Mouse (Mus musculus): Measurements from ENCODE around the gene Tlr4.
A peak's percentile ranks its signal among the peaks of the same experiment; 100 is the strongest.

Tlr4 gene

GRCm38 (mm10) chr4:66827463-66828162, at the start of gene Tlr4:
TSS of gene Tlr4 (plus strand) at chr4:66827584.
- DNase-seq (ENCODE audit: low read depth, low spot score), result peak; percentile 48

- DNase-seq (ENCODE audit: low read depth, low spot score), result no peak
Observed at GRCm38 (mm10) chr4:66794283-66794682, 33.1 kb upstream of the Tlr4 start.

GRCm38 (mm10) chr4:66796683-66797082, 30.7 kb upstream of the Tlr4 start:
- no peak for DNase-seq (ENCODE audit: low read depth, low spot score)

GRCm38 (mm10) chr4:66804552-66805301, 22.7 kb upstream of the Tlr4 start:
- no peak for DNase-seq (ENCODE audit: low read depth, low spot score)

- no peak for DNase-seq (ENCODE audit: low read depth, low spot score)
Observed at GRCm38 (mm10) chr4:66805747-66806146, 21.6 kb upstream of the Tlr4 start.

- no peak for DNase-seq (ENCODE audit: low read depth, low spot score)
Observed at GRCm38 (mm10) chr4:66816364-66817026, 10.9 kb upstream of the Tlr4 start.

- DNase-seq (ENCODE audit: low read depth, low spot score), result no peak
Observed at GRCm38 (mm10) chr4:66821171-66821570, 6.2 kb upstream of the Tlr4 start.

GRCm38 (mm10) chr4:66821764-66822163, 5.6 kb upstream of the Tlr4 start:
- no peak for DNase-seq (ENCODE audit: low read depth, low spot score)

- no peak for DNase-seq (ENCODE audit: low read depth, low spot score)
Observed at GRCm38 (mm10) chr4:66828163-66828668, 832 bp downstream of the Tlr4 start.

GRCm38 (mm10) chr4:66828686-66829085, 1.3 kb downstream of the Tlr4 start:
- DNase-seq (ENCODE audit: low read depth, low spot score), result no peak

- DNase-seq (ENCODE audit: low read depth, low spot score), result no peak
Observed at GRCm38 (mm10) chr4:66838071-66838470, 10.7 kb downstream of the Tlr4 start.

- no peak for DNase-seq (ENCODE audit: low read depth, low spot score)
Observed at GRCm38 (mm10) chr4:66843255-66843654, 15.9 kb downstream of the Tlr4 start.

GRCm38 (mm10) chr4:66852011-66852410, 24.6 kb downstream of the Tlr4 start:
- no peak for DNase-seq (ENCODE audit: low read depth, low spot score)

GRCm38 (mm10) chr4:66856992-66857391, 29.6 kb downstream of the Tlr4 start:
- DNase-seq (ENCODE audit: low read depth, low spot score), result no peak

- peak; percentile 27 for DNase-seq (ENCODE audit: low read depth, low spot score)
Observed at GRCm38 (mm10) chr4:66869919-66870318, 42.5 kb downstream of the Tlr4 start.

GRCm38 (mm10) chr4:66872026-66872425, 44.6 kb downstream of the Tlr4 start:
- DNase-seq (ENCODE audit: low read depth, low spot score), result no peak

- DNase-seq (ENCODE audit: low read depth, low spot score), result no peak
Observed at GRCm38 (mm10) chr4:66873342-66873741, 46.0 kb downstream of the Tlr4 start.

GRCm38 (mm10) chr4:66875751-66876150, 48.4 kb downstream of the Tlr4 start:
- DNase-seq (ENCODE audit: low read depth, low spot score), result no peak

GRCm38 (mm10) chr4:66877609-66878008, 50.2 kb downstream of the Tlr4 start:
- no peak for DNase-seq (ENCODE audit: low read depth, low spot score)

- no peak for DNase-seq (ENCODE audit: low read depth, low spot score)
Observed at GRCm38 (mm10) chr4:66881496-66881895, 54.1 kb downstream of the Tlr4 start.

GRCm38 (mm10) chr4:66883264-66883663, 55.9 kb downstream of the Tlr4 start:
- no peak for DNase-seq (ENCODE audit: low read depth, low spot score)

- no peak for DNase-seq (ENCODE audit: low read depth, low spot score)
Observed at GRCm38 (mm10) chr4:66894547-66894946, 67.2 kb downstream of the Tlr4 start.

Measured in telencephalon, adult 2 months (tissue).